Mouse (Mus musculus) thymus, adult 2 months (tissue): ENCODE measurements around the gene Fcamr. TPM values are rescaled to one million over a fixed set of nuclear protein-coding genes. Genes with fewer than 3 reads are reported as not detected.

Experiments
- DNase-seq: peaks from one replicate; pipeline ENCODE4 v3.0.0; 2021
- H3K27ac ChIP-seq: fragments of 200-500 bp; 2 replicates; pipeline ENCODE4 v1.5.1; 2012; ENCODE audit warnings: low read length, control low read depth; ENCODE audit not compliant: control insufficient read depth, insufficient read depth
- H3K27me3 ChIP-seq: fragments of 200-500 bp; 2 replicates; pipeline ENCODE4 v1.6.1; 2012; ENCODE audit warnings: mild to moderate bottlenecking, low read length, moderate library complexity, mixed read lengths; ENCODE audit not compliant: control insufficient read depth, insufficient read depth
- H3K36me3 ChIP-seq: fragments of 200-500 bp; 2 replicates; pipeline ENCODE4 v1.6.1; 2012; ENCODE audit warnings: mild to moderate bottlenecking, low read length, moderate library complexity; ENCODE audit not compliant: control insufficient read depth, insufficient read depth
- H3K4me1 ChIP-seq: fragments of 200-500 bp; replicated peaks from 2 replicates; pipeline ENCODE4 v1.6.1; 2012; ENCODE audit warnings: low read length; ENCODE audit not compliant: control insufficient read depth, insufficient read depth
- H3K4me3 ChIP-seq: fragments of 200-500 bp; 2 replicates; pipeline ENCODE4 v1.5.1; 2012; ENCODE audit warnings: mild to moderate bottlenecking, low read length, control low read depth, moderate library complexity; ENCODE audit not compliant: control insufficient read depth, insufficient read depth
- CTCF ChIP-seq: fragments of 200-500 bp; IDR thresholded peaks from 2 replicates; pipeline ENCODE4 v1.5.1; 2012; ENCODE audit warnings: mild to moderate bottlenecking, control low read depth, low read length, moderate library complexity, borderline replicate concordance; ENCODE audit not compliant: control insufficient read depth, poor library complexity, insufficient read depth; ENCODE audit errors: extremely low read depth
- POLR2A ChIP-seq: fragments of 200-500 bp; IDR thresholded peaks from 2 replicates; pipeline ENCODE4 v1.6.1; 2012; ENCODE audit warnings: mild to moderate bottlenecking, low read length, control low read depth, moderate library complexity; ENCODE audit not compliant: control insufficient read depth, poor library complexity, insufficient read depth; ENCODE audit errors: extremely low read depth
- WGBS: fragments of 180-500 bp; shearing (Covaris S2); methylation state at CpG from one replicate; pipeline ENCODE4 v1.1.7; 2018; 5-methylcytosine and 5-hydroxymethylcytosine counted together
- polyA plus RNA-seq: library from polyadenylated mRNA; depleted of rRNA; stranded (reverse); fragments of >200 nt; gene quantifications from 2 replicates; pipeline ENCODE4 v1.2.3, GENCODE M21; 2012

The Fcamr gene
- polyA plus RNA-seq, 1 experiment, result 0.28 TPM

- H3K4me1 ChIP-seq, result no peaks in the 10 kb centered on the region
- WGBS, result 84% methylated on average over 2 of the region's 2 CpGs
- no peaks in the 10 kb centered on the region for H3K27me3 ChIP-seq
- no peaks in the 10 kb centered on the region for H3K36me3 ChIP-seq
- no peak overlapping the region for H3K27ac ChIP-seq
- TF ChIP-seq CTCF (no peak), POLR2A (no peak)
- no peak overlapping the region for H3K4me3 ChIP-seq
- DNase-seq, result no peak
These were observed 30.8 kb upstream of the Fcamr start for GRCm38 (mm10) chr1:130769925-130770324.

DNA sequence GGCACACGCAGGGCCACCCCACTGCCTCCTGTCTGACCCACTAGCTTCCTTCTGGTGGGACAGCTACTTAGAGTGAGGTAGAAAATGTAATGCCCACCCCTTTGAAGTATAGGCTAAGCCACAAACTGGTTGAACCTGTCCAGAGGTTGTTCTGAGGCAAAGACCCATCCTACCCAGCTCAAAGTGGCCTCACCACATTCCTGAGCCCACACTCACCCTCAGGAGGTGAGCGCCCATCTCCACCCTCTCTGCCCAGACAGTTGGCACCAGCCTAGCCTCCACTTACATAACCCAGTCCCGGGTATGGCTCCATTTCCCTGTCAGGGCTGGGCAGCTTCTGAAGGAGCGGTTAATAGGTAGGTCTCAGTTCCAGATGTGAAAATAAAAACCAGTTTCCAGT lies 30.2 kb upstream of the Fcamr start:
- H3K27ac ChIP-seq, result no peak overlapping the region
- no peaks in the 10 kb centered on the region for H3K27me3 ChIP-seq
- WGBS, result 84% methylated on average over 4 of the region's 4 CpGs
- H3K4me3 ChIP-seq, result no peak overlapping the region
- no peak for DNase-seq
- H3K4me1 ChIP-seq, result no peaks in the 10 kb centered on the region
- TF ChIP-seq CTCF (no peak), POLR2A (no peak)
- no peaks in the 10 kb centered on the region for H3K36me3 ChIP-seq

- 87% methylated on average over 3 of the region's 3 CpGs for WGBS
- DNase-seq, result no peak
- Histone ChIP-seq H3K4me3 (no peak overlapping the region), H3K27ac (no peak overlapping the region), H3K27me3 (no peaks in the 10 kb centered on the region), H3K36me3 (no peaks in the 10 kb centered on the region), H3K4me1 (no peaks in the 10 kb centered on the region)
- TF ChIP-seq POLR2A (no peak), CTCF (no peak)
These were observed 29.7 kb upstream of the Fcamr start for GRCm38 (mm10) chr1:130770981-130771494.

DNA sequence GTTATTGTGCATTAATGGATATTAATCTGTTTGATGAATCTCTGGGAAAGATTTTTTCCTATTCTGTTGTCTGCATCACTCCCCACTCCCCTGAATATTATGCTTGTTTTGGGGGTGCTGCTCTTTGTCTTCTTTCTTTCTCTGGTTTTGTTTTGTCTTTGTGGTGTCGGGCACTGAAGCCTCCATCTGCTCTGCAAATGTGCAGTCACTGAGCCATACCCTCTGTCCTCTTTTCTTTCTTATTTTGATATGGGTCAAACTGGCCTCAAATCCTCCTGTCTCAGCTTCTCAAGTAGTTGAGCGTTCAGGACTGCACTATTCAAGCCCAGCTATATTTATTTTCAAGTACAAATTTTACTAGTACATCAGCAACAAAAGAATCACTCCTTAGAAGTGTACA lies 25.5 kb upstream of the Fcamr start:
- Histone ChIP-seq H3K36me3 (no peaks in the 10 kb centered on the region), H3K27me3 (no peaks in the 10 kb centered on the region), H3K4me3 (no peak overlapping the region), H3K4me1 (no peaks in the 10 kb centered on the region), H3K27ac (no peak overlapping the region)
- 88% methylated on average over 2 of the region's 2 CpGs for WGBS
- DNase-seq, result no peak
- TF ChIP-seq POLR2A (no peak), CTCF (no peak)

DNA sequence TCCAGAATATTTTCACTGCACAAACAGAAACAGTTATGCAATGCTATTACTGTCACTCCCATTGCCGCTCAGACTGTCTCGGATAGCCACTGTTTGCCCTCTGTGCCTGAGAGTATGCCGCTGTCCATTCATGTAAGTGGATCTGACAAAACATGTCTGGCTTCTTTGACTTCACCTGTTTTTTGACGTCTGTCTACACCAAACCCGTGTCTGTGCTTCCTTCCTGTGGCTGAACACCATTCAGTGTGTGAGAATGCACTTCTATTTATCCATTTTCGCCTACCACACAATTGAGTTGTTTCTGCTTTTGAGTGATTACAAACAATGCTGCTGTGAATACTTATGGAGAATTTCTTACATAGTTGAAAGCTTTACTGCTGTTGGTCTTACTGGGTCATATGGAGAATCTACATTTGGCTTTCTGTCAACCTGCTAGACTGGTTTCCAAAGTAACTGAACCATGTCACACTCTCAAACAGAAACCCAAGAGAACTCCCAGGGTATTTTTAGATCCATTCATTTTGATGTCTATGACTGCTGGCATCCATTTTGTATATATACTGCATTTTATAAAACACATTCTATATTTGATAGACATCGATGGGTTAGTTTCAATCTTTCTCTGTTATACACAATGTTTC lies 24.9 kb upstream of the Fcamr start:
- DNase-seq, result no peak
- Histone ChIP-seq H3K4me3 (no peak overlapping the region), H3K36me3 (no peaks in the 10 kb centered on the region), H3K27ac (no peak overlapping the region), H3K4me1 (no peaks in the 10 kb centered on the region), H3K27me3 (no peaks in the 10 kb centered on the region)
- TF ChIP-seq CTCF (no peak), POLR2A (no peak)
- 66% methylated on average over 7 of the region's 7 CpGs for WGBS

DNA sequence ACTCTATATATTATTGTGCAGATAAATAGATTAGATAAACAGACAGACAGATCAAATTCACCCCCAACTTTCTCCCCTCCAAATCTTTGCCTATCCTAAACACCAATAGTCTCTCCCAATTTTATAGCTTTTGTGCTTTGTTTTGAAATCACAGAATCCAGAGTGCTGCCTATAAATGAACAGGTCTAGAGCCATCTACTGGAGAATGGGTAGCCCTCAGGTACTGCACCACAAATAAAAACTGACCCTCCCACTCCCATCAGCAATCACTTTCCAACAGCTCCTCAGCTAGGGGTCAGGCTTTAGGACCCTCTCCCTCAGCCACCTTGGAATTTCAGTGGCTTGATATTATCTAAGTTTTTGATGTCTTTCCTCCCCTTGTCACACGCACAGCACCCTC lies 24.1 kb upstream of the Fcamr start:
- Histone ChIP-seq H3K4me3 (no peak overlapping the region), H3K4me1 (no peaks in the 10 kb centered on the region), H3K27ac (no peak overlapping the region), H3K36me3 (no peaks in the 10 kb centered on the region), H3K27me3 (no peaks in the 10 kb centered on the region)
- 86% methylated on average over 1 of the region's 1 CpGs for WGBS
- DNase-seq, result no peak
- TF ChIP-seq POLR2A (no peak), CTCF (no peak)
